Mouse (Mus musculus) embryo, embryonic 10 days (tissue): ENCODE results near the gene Ang5.
"Not testable (repeated sequence)": the region's sequence is repeated elsewhere in the genome, so short reads cannot be mapped to it uniquely, and the experiment has no call there.

ENCODE experiments used
- DNase-seq: peaks from one replicate; pipeline ENCODE4 v3.0.0-alpha.2; 2015; ENCODE audit warnings: low spot score

The Ang5 gene

DNA sequence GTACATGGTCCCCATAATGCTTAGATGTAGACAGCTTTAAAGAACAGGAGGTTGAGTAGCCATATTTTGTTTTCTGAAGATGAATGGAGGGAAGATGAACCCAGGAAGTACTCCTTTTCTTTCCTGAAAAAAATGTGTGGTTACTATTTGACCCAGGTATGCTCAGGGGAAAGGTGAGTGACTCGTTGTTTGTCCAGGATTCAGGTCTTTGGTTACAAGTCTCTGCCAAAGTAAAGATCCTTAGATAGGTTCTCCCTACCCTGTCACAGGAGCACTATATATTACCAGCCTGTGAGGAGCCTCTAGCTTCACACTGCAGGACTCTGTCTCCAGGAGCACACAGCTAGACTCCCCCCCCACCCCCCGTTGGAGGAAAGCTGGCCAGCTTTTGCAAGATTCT lies at the start of gene Ang5:
Ang5 (plus strand) TSS at position 301 of the 400 bp plus-strand sequence.
- DNase-seq = not testable (repeated sequence)

DNA sequence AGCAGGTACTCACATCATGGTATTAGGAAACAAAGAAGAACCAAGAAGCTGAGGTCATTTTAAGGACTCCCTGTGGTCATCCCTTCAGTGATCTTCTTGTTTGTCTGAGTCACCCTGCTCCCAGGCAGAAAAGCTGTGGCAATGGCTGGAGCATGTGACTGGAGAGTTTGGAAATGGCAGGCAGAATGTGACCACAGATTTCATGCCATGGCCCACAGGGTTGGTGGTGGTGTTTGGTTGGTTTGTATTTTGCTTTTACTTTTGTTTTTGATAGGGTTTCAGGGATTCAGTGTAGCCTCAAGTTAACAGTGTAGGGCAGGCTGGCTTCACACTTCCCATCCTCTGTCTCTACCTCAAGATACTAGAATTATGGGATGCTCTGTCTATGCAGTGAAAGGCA lies 38.7 kb upstream of the Ang5 start:
- DNase-seq = not testable (repeated sequence)

- DNase-seq = not testable (repeated sequence)
Measured at GRCm38 (mm10) chr14:43923459-43923858, 33.4 kb upstream of the Ang5 start, which contains the start of gene Ear10. TSS of gene Ear10 (minus strand) at chr14:43923559.

GRCm38 (mm10) chr14:43924688-43925403 lies 32.0 kb upstream of the Ang5 start, which contains the start of gene Gm8113:
TSS of gene Gm8113 (plus strand) at chr14:43925390.
- DNase-seq = peak; percentile 89

DNA sequence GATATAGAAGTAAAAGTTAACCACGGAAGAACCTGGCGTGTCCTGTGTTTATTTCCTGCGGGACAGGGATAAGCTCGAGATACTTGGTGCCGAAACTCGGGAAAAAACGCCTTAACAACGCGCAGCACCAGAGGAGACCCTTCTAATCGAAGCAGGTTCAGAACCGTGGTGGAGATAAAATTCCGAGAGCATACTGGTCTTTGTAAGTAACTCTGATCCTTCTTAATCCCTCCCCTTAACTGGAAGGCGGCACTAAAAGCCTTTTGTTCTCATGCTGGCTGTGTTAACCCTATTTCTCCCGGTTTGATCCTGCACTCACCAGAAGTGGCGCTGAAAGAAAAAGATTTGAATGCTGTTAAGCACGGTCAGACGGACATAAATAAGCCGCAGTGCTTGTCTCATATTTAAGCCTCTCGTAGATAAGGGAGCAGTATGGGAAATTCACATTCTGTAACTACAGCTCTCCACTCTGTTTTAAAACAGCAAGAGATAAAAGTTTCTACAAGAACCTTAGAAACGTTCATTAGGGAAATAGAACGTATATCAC lies 31.4 kb upstream of the Ang5 start:
- peak; percentile 42 for DNase-seq

DNA sequence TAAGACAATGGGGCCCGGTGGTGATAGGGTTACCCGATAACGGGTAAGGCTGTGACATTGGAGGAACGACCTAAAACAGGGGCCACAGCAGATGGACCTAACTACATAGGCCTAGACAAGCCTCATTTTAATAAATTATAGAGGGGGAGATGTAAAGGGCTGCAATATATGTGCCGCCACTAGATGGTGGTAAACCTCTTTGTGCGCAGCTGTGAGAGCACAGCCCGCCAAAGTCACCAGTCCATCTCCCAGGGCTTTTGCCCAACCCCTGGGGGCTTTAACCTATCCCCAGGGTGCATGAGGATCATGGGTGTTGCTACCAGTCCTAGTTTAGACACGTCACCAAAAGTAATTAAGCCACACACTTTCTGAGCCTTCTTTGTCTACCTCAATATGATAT lies 23.9 kb upstream of the Ang5 start:
- peak; percentile 64 for DNase-seq

GRCm38 (mm10) chr14:43933399-43933798 lies 23.5 kb upstream of the Ang5 start:
- not testable (repeated sequence) for DNase-seq

GRCm38 (mm10) chr14:43953382-43953781 lies 3.5 kb upstream of the Ang5 start:
- not testable (repeated sequence) for DNase-seq

- DNase-seq = not testable (repeated sequence)
Measured at GRCm38 (mm10) chr14:43955074-43955473, 1.8 kb upstream of the Ang5 start.

DNA sequence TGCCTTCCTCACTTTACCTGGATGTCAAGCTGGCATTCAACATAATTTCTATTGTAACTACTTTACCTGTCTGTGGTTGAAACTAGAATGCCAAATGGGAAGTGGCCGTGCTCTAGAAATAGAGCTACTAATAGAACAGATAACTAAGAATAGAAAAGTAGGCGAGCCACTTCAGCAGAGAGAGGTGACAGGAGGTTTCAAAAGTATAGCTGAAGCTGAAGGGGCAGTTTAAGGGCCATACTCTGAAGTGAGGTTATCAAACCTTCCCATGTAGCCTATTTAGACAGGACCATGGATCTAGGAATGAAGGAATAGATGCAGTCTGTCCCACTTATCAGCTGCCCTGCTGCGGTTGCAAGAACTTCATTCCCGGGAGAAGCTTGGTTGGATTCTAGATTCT lies 26.6 kb downstream of the Ang5 start:
- no peak for DNase-seq

DNA sequence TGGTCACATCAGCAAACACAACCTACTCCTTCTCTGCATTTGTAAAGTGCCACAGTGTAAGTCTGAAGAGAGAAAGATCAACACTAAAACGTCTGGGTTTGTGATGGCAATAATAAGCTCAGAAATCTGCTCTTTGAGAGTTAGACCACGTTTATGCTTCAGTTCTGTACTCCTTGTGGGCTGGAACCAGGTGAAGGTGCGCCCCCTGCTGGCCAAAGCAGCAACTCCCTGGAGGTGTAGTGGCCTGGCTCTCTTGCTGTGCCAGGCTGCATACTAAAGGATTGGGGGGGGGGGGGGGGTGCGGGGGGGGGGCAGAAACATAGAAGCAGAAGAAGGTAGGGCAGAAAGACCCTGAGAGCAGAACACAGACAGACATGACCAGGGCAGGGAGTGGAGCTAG lies 27.0 kb downstream of the Ang5 start:
- peak; percentile 75 for DNase-seq

DNA sequence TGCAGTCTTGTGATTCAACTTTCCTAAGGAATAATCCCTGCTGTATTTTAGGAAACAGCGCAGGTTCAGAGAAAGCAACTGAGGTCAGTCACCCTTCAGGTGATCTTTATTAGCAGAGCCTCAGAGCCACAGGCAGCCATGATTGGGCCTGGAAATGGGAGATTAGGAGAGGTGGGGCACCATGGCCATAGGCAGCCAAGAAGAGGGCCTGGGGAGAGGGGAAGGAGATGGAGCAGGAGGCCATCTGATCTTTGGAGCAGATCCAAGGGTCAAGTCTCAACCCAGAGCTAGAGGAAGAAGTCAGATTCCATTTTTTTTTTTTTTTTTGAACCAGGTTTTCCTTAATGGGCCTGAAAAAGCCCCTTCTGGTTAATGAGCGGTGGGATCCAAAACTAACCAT lies 29.3 kb downstream of the Ang5 start:
- no peak for DNase-seq

DNA sequence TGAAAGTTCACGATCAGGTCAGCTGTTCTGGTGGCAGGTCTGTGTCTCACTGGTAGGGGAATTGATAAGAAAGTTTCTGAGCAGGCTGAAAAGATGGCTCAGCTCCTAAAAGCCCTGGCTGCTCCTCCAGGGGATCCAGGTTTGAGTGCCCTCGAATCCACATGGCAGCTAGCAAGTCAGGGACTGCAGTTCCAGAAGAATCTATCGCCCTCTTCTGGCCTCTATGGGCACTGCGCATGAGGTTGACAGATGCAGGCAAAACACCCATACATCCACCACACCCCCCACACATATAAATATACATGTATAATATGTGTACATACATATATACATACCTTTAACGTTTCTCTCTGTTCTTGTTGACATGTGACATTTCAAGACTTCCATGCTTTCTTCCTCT lies 30.5 kb downstream of the Ang5 start:
- peak; percentile 75 for DNase-seq

- DNase-seq = not testable (repeated sequence)
Measured at GRCm38 (mm10) chr14:43998455-43999000, 41.7 kb downstream of the Ang5 start.

- DNase-seq = no peak
Measured at GRCm38 (mm10) chr14:44001600-44001999, 44.7 kb downstream of the Ang5 start.

DNA sequence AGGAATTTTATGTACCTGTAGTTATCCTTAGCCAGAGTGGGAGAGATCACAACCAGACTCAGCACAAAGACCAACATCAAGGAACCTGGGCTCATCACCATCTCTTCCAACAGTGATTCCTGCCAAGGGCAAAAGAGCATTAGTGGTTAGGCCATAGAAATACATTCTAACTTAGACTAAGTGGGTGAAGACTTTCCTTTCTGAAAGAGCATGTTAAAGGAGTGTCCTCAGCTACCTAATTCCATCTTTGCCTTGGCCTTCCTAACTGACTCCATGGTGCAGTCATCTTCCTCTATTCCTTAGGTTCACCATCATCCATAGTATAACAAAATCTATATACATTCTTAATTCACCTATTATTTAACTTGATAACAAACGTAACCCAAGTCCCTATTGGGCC lies 45.3 kb downstream of the Ang5 start, which contains the start of gene Ang6:
Ang6 (minus strand) TSS at position 101 of the 400 bp plus-strand sequence.
- no peak for DNase-seq

DNA sequence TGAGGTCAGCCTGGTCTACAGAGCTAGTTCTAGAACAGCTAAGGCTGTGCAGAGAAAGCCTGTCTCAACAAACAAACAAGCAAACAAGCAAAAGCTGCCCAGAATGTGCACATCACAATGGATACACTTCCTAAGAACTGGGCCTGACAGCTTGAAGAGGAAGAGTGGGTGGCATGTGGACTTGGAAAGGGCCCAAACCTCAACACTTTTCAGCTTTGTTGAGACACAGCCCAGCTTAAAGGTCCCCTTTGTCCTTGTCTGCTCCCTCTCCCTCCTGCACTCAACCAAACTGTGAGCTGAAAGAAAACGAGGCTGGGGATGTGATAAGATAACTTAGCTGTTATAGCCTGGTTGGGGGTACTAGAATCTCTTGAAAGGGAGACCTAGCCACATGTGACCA lies 51.2 kb downstream of the Ang5 start:
- DNase-seq = not testable (repeated sequence)

DNA sequence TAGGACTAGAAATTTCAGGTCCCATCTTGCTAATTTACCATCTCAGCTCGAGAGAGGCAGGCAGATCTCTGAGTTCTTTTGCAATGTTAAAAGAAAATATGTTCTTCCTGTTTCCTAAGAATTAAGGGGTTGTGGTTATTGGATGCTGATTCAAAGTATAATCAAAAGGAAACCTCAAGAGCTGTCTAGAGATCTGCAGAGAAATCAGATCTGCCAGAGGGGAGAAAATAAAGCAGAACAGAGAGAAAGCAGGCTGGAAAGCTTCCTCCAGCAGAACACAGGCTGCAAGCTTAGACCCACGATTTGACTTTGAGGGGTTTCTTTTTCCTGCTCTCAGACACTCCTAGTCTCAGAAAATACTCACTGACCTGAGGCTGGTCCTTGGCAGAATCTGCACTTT lies 52.8 kb downstream of the Ang5 start:
- not testable (repeated sequence) for DNase-seq
